ENCODE assay signal across 7 mouse cellular contexts in the genomic region with DNA sequence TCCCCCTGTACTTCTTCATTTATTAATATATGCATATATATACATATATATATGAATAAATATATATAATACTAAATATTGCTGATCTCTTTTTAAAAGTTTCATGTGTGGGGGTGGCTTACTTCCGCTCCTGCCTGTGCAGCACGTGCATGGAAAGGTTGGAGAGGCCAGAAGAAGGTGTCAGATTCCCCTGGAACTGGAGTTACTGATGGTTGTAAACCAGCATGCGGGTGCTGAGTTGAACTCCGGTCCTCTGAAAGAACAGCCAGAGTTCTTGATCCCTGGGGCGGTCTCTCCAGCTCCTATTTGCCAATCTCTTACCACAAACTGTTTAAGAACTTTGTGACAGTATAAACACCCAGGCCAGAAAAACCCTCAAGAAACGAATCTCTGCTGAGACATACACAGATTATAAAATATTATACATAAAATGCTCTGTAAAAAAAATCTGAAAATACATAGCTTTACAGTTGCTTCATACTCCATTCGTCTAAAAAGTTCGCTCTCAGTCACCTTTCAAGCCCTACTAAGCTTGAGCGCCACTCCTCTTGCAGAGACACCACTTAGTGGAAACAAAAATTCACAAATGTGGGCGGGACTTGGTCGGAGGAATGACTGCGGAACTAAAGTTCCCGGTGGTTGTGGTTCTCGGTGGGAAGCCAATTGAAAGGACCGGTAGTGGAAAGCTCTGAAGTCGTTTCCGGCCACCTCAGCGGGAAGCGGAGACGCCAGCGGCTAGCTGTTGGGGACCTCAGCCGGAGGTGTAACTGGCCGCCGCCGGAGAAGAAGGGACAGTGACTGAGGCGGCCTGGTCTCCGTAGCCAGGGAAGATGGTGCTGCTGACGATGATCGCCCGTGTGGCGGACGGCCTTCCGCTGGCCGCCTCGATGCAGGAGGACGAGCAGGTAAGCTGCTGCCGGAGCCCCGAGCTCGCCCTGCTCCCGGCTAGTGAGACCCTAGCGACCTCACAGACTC. TPM values are rescaled to one million over a fixed set of nuclear protein-coding genes. Genes with fewer than 3 reads are reported as not detected.
DNase-seq lines count a peak whose midpoint lies in the region; ATAC-seq lines count a peak whose summit lies in the region.

A gene (plus strand): TSS at position 675 of the 975 bp plus-strand sequence.

- H3K9me3 ChIP-seq in intestine, embryonic 16.5 days (ENCODE audit: control insufficient read depth, low read length), result no peaks in the 10 kb centered on the region
- H3K9me3 ChIP-seq in midbrain, embryonic 11.5 days (ENCODE audit: control insufficient read depth, low read length), result no peaks in the 10 kb centered on the region

- H3K27ac ChIP-seq in intestine, embryonic 16.5 days (ENCODE audit: low read length), result peak within 1 kb of the TSS; percentile 63
- no peak within 1 kb of the TSS; the same call in 1 of the 2 replicates for H3K27ac ChIP-seq in midbrain, embryonic 11.5 days (ENCODE audit: low read depth, low read length)

- peak; percentile 82 for DNase-seq in adrenal gland, adult 8-10 months
- peak; percentile 88 for DNase-seq in embryo, embryonic 9.5 days (ENCODE audit: extremely low spot score)
- DNase-seq in gastrocnemius, postnatal 4 days (ENCODE audit: low spot score in 2 of 2), result peak; percentile 63 to 85
- DNase-seq in left cerebral cortex, postnatal 36 days (ENCODE audit: low spot score in 2 of 2), result peak; percentile 89 to 90
- peak; percentile 99 for DNase-seq in midbrain, embryonic 11.5 days (ENCODE audit: low spot score, missing footprints)
- peak; percentile 81 for DNase-seq in skeletal muscle tissue, adult 2 months (ENCODE audit: low read depth, low spot score)

- no peaks in the 10 kb centered on the region for H3K36me3 ChIP-seq in intestine, embryonic 16.5 days (ENCODE audit: control insufficient read depth, insufficient read depth, low read length)
- no peaks in the 10 kb centered on the region for H3K36me3 ChIP-seq in midbrain, embryonic 11.5 days (ENCODE audit: control insufficient read depth, insufficient read depth, low read length)

- peak within 1 kb of the TSS; percentile 97 for H3K4me3 ChIP-seq in intestine, embryonic 16.5 days (ENCODE audit: low read length)
- H3K4me3 ChIP-seq in midbrain, embryonic 11.5 days (ENCODE audit: low read depth, low read length), result peak within 1 kb of the TSS; percentile 97

- ATAC-seq in intestine, embryonic 16.5 days, result peak; percentile 82
- peak; percentile 88 for ATAC-seq in midbrain, embryonic 11.5 days (ENCODE audit: low FRiP score)

- H3K27me3 ChIP-seq in intestine, embryonic 16.5 days (replicated peaks; ENCODE audit: control insufficient read depth, insufficient read depth, low read length), result no peaks in the 10 kb centered on the region
- H3K27me3 ChIP-seq in midbrain, embryonic 11.5 days (ENCODE audit: control insufficient read depth, insufficient read depth, low read length), result no peaks in the 10 kb centered on the region

- H3K4me2 ChIP-seq in intestine, embryonic 16.5 days (ENCODE audit: low read depth, low read length), result peak within 1 kb of the TSS; percentile 89
- H3K4me2 ChIP-seq in midbrain, embryonic 11.5 days, result peak within 1 kb of the TSS; percentile 55

- peaks cover 8% of the 10 kb centered on the region; the same call in 1 of the 2 replicates for H3K4me1 ChIP-seq in intestine, embryonic 16.5 days (ENCODE audit: control insufficient read depth, insufficient read depth, low read length)
- H3K4me1 ChIP-seq in midbrain, embryonic 11.5 days (ENCODE audit: control insufficient read depth, insufficient read depth, low read length), result peaks cover 9% of the 10 kb centered on the region

- 3% methylated on average over 41 of the region's 41 CpGs for WGBS in intestine, embryonic 16.5 days
- 5% methylated on average over 41 of the region's 41 CpGs for WGBS in midbrain, embryonic 11.5 days

- intact Hi-C loops in left cerebral cortex, postnatal 36 days (cut with DNase I), result no loop called here

- peak within 1 kb of the TSS; percentile 97 for H3K9ac ChIP-seq in intestine, embryonic 16.5 days (ENCODE audit: low read depth, low read length)
- peak within 1 kb of the TSS; percentile 92 for H3K9ac ChIP-seq in midbrain, embryonic 11.5 days (ENCODE audit: low read length)

RNA-seq across cellular contexts. Expression of the gene that starts here (rescaled TPM):
- 100 to 1,000 TPM; 102 to 214 (median 143) TPM for total RNA-seq in adrenal gland, adult 8-10 months (2022)
- total RNA-seq in gastrocnemius, postnatal 4 days (2021), result 10 to 100 TPM; 54.6 to 65.0 TPM
- polyA plus RNA-seq in intestine, embryonic 16.5 days (2015; fragmentation: Nextera tagmentation; extraction: Ambion mirVana), result 152 and 157 TPM in 2 replicates
- 10 to 100 TPM; 72.5 to 79.6 TPM for total RNA-seq in left cerebral cortex, postnatal 36 days (2021)
- 122 and 127 TPM in 2 replicates for polyA plus RNA-seq in midbrain, embryonic 11.5 days (2014; fragmentation: Nextera tagmentation; extraction: Ambion mirVana)
